Mouse (Mus musculus) forebrain, embryonic 13.5 days (tissue): ENCODE results near the gene Txndc16. TPM values are rescaled to one million over a fixed set of nuclear protein-coding genes. Genes with fewer than 3 reads are reported as not detected.

Source experiments
- ATAC-seq: fragments of 200-750 bp; cut with Nextera tagmentation; 2 replicates; pipeline ENCODE4 v1.8.0; 2017
- H3K27ac ChIP-seq: fragments of 300-500 bp; sonication (generic); 2 replicates; pipeline ENCODE4 v1.5.1; 2015; ENCODE audit warnings: inconsistent platforms, mild to moderate bottlenecking, moderate library complexity
- H3K27me3 ChIP-seq: fragments of 300-500 bp; sonication (generic); 2 replicates; pipeline ENCODE4 v1.6.1; 2015; ENCODE audit warnings: mild to moderate bottlenecking, inconsistent platforms
- H3K36me3 ChIP-seq: fragments of 300-500 bp; sonication (generic); 2 replicates; pipeline ENCODE4 v1.6.1; 2015; ENCODE audit warnings: mild to moderate bottlenecking, inconsistent platforms; ENCODE audit not compliant: poor library complexity, severe bottlenecking
- H3K4me1 ChIP-seq: fragments of 300-500 bp; sonication (generic); 2 replicates; pipeline ENCODE4 v1.6.1; 2015; ENCODE audit warnings: inconsistent platforms
- H3K4me2 ChIP-seq: fragments of 300-500 bp; sonication (generic); 2 replicates; pipeline ENCODE4 v1.6.1; 2015; ENCODE audit warnings: inconsistent platforms, mild to moderate bottlenecking, moderate library complexity
- H3K4me3 ChIP-seq: fragments of 300-500 bp; sonication (generic); 2 replicates; pipeline ENCODE4 v1.5.1; 2015; ENCODE audit warnings: mild to moderate bottlenecking, inconsistent platforms
- H3K9ac ChIP-seq: fragments of 300-500 bp; sonication (generic); 2 replicates; pipeline ENCODE4 v1.6.1; 2015; ENCODE audit warnings: mild to moderate bottlenecking, inconsistent platforms
- H3K9me3 ChIP-seq: fragments of 300-500 bp; sonication (generic); replicated peaks from 2 replicates; pipeline ENCODE4 v1.6.1; 2016; ENCODE audit warnings: inconsistent platforms
- WGBS: fragments of 180-500 bp; shearing (Covaris S2); methylation state at CpG from one replicate; pipeline ENCODE4 v1.1.7; 2015; 5-methylcytosine and 5-hydroxymethylcytosine counted together
- polyA plus RNA-seq: library from polyadenylated mRNA; unstranded; fragments of >200 nt; fragmentation: Nextera tagmentation; extraction: Ambion mirVana; gene quantifications from 2 replicates; pipeline ENCODE4 v1.2.1, GENCODE M21; 2015

The Txndc16 gene
- polyA plus RNA-seq, 1 experiment from 2014 or later: 26.1 TPM

- H3K4me3 ChIP-seq: no peak overlapping the region
- no peaks in the 10 kb centered on the region for H3K9me3 ChIP-seq
- no peak for ATAC-seq
- H3K9ac ChIP-seq: no peak overlapping the region
- no peak overlapping the region for H3K27ac ChIP-seq
- H3K36me3 ChIP-seq: peaks cover 25% of the 10 kb centered on the region
- H3K4me1 ChIP-seq: no peaks in the 10 kb centered on the region
- no peak overlapping the region for H3K4me2 ChIP-seq
- H3K27me3 ChIP-seq: no peaks in the 10 kb centered on the region
These were observed 19.5 kb downstream of the Txndc16 start for GRCm38 (mm10) chr14:45200607-45201006.

- no peak overlapping the region for H3K4me2 ChIP-seq
- H3K36me3 ChIP-seq: peaks cover 12% of the 10 kb centered on the region; the same call in 1 of the 2 replicates
- no peaks in the 10 kb centered on the region; the same call in 1 of the 2 replicates for H3K9me3 ChIP-seq
- 87% methylated on average over 2 of the region's 2 CpGs for WGBS
- no peak overlapping the region for H3K4me3 ChIP-seq
- no peak for ATAC-seq
- no peak overlapping the region for H3K27ac ChIP-seq
- no peaks in the 10 kb centered on the region for H3K4me1 ChIP-seq
- H3K9ac ChIP-seq: no peak overlapping the region
- no peaks in the 10 kb centered on the region for H3K27me3 ChIP-seq
These were observed 29.1 kb downstream of the Txndc16 start for GRCm38 (mm10) chr14:45190999-45191398.

GRCm38 (mm10) chr14:45181611-45182010 is 38.5 kb downstream of the Txndc16 start:
- H3K4me2 ChIP-seq: no peak overlapping the region
- WGBS: 86% methylated on average over 4 of the region's 4 CpGs
- no peak overlapping the region for H3K9ac ChIP-seq
- H3K36me3 ChIP-seq: peaks cover 15% of the 10 kb centered on the region; the same call in 1 of the 2 replicates
- no peaks in the 10 kb centered on the region for H3K9me3 ChIP-seq
- no peaks in the 10 kb centered on the region for H3K4me1 ChIP-seq
- H3K4me3 ChIP-seq: no peak overlapping the region
- H3K27me3 ChIP-seq: no peaks in the 10 kb centered on the region
- H3K27ac ChIP-seq: no peak overlapping the region
- ATAC-seq: no peak

GRCm38 (mm10) chr14:45179606-45180005 is 40.5 kb downstream of the Txndc16 start:
- no peak overlapping the region for H3K4me2 ChIP-seq
- no peaks in the 10 kb centered on the region for H3K9me3 ChIP-seq
- no peak for ATAC-seq
- H3K4me1 ChIP-seq: no peaks in the 10 kb centered on the region
- no peaks in the 10 kb centered on the region for H3K27me3 ChIP-seq
- 89% methylated on average over 2 of the region's 2 CpGs for WGBS
- no peak overlapping the region for H3K9ac ChIP-seq
- H3K27ac ChIP-seq: no peak overlapping the region
- H3K36me3 ChIP-seq: peaks cover 15% of the 10 kb centered on the region; the same call in 1 of the 2 replicates
- no peak overlapping the region for H3K4me3 ChIP-seq

GRCm38 (mm10) chr14:45179186-45179585 is 40.9 kb downstream of the Txndc16 start:
- H3K27ac ChIP-seq: no peak overlapping the region
- no peak overlapping the region for H3K4me2 ChIP-seq
- H3K4me3 ChIP-seq: no peak overlapping the region
- H3K9ac ChIP-seq: no peak overlapping the region
- no peaks in the 10 kb centered on the region for H3K4me1 ChIP-seq
- WGBS: 65% methylated on average over 2 of the region's 2 CpGs
- no peaks in the 10 kb centered on the region for H3K27me3 ChIP-seq
- no peaks in the 10 kb centered on the region for H3K9me3 ChIP-seq
- peaks cover 15% of the 10 kb centered on the region; the same call in 1 of the 2 replicates for H3K36me3 ChIP-seq
- no peak for ATAC-seq

- no peaks in the 10 kb centered on the region for H3K36me3 ChIP-seq
- H3K4me1 ChIP-seq: no peaks in the 10 kb centered on the region
- 74% methylated on average over 14 of the region's 14 CpGs for whole genome bisulfite sequencing
- no peak overlapping the region for H3K27ac ChIP-seq
- no peak overlapping the region for H3K4me2 ChIP-seq
- no peak overlapping the region for H3K9ac ChIP-seq
- no peak for ATAC-seq
- no peaks in the 10 kb centered on the region for H3K27me3 ChIP-seq
- no peak overlapping the region for H3K4me3 ChIP-seq
- H3K9me3 ChIP-seq: no peaks in the 10 kb centered on the region
These were observed 45.0 kb downstream of the Txndc16 start for GRCm38 (mm10) chr14:45175012-45175740.

GRCm38 (mm10) chr14:45172260-45172659 is 47.9 kb downstream of the Txndc16 start:
- Histone ChIP-seq H3K4me1 (no peaks in the 10 kb centered on the region), H3K27me3 (no peaks in the 10 kb centered on the region), H3K9me3 (no peaks in the 10 kb centered on the region), H3K9ac (no peak overlapping the region), H3K4me2 (no peak overlapping the region), H3K36me3 (no peaks in the 10 kb centered on the region), H3K27ac (no peak overlapping the region), H3K4me3 (no peak overlapping the region)
- 97% methylated on average over 5 of the region's 5 CpGs for WGBS
- ATAC-seq: no peak

- Histone ChIP-seq H3K4me1 (no peaks in the 10 kb centered on the region), H3K27me3 (no peaks in the 10 kb centered on the region), H3K27ac (no peak overlapping the region), H3K4me3 (no peak overlapping the region), H3K9ac (no peak overlapping the region), H3K36me3 (peaks cover 6% of the 10 kb centered on the region; the same call in 1 of the 2 replicates), H3K4me2 (no peak overlapping the region), H3K9me3 (no peaks in the 10 kb centered on the region)
- WGBS: 87% methylated on average over 8 of the region's 8 CpGs
- no peak for ATAC-seq
These were observed 52.8 kb downstream of the Txndc16 start for GRCm38 (mm10) chr14:45167366-45167765.

GRCm38 (mm10) chr14:45155511-45156173 is 64.5 kb downstream of the Txndc16 start:
- H3K9ac ChIP-seq: no peak overlapping the region
- no peaks in the 10 kb centered on the region for H3K4me1 ChIP-seq
- ATAC-seq: no peak
- H3K9me3 ChIP-seq: no peaks in the 10 kb centered on the region
- no peaks in the 10 kb centered on the region for H3K36me3 ChIP-seq
- no peak overlapping the region for H3K27ac ChIP-seq
- H3K27me3 ChIP-seq: no peaks in the 10 kb centered on the region
- no peak overlapping the region for H3K4me2 ChIP-seq
- no peak overlapping the region for H3K4me3 ChIP-seq
- 90% methylated on average over 4 of the region's 4 CpGs for WGBS

GRCm38 (mm10) chr14:45153258-45153657 is 66.9 kb downstream of the Txndc16 start:
- Histone ChIP-seq H3K9me3 (no peaks in the 10 kb centered on the region), H3K4me2 (no peak overlapping the region), H3K36me3 (no peaks in the 10 kb centered on the region), H3K4me1 (no peaks in the 10 kb centered on the region), H3K4me3 (no peak overlapping the region), H3K27ac (no peak overlapping the region), H3K27me3 (no peaks in the 10 kb centered on the region), H3K9ac (no peak overlapping the region)
- no peak for ATAC-seq
- WGBS: 85% methylated on average over 2 of the region's 2 CpGs

- Histone ChIP-seq H3K4me2 (no peak overlapping the region), H3K4me3 (no peak overlapping the region), H3K27me3 (no peaks in the 10 kb centered on the region), H3K36me3 (0 out of 2 replicates have a peak, but pooled peaks cover 2% of the 10 kb centered on the region), H3K27ac (no peak overlapping the region), H3K9ac (no peak overlapping the region), H3K4me1 (no peaks in the 10 kb centered on the region), H3K9me3 (no peaks in the 10 kb centered on the region)
- ATAC-seq: peak; percentile 46; the same call in 1 of the 2 replicates
- 62% methylated on average over 4 of the region's 4 CpGs for WGBS
These were observed 77.6 kb downstream of the Txndc16 start for GRCm38 (mm10) chr14:45142511-45142910.

- Histone ChIP-seq H3K36me3 (peaks cover 7% of the 10 kb centered on the region), H3K9ac (no peak overlapping the region), H3K4me2 (no peak overlapping the region), H3K27ac (no peak overlapping the region), H3K4me1 (peaks cover 6% of the 10 kb centered on the region; the same call in 1 of the 2 replicates), H3K9me3 (no peaks in the 10 kb centered on the region), H3K27me3 (no peaks in the 10 kb centered on the region), H3K4me3 (no peak overlapping the region)
- peak; percentile 56 for ATAC-seq
- 70% methylated on average over 17 of the region's 17 CpGs for WGBS
These were observed 79.6 kb downstream of the Txndc16 start for GRCm38 (mm10) chr14:45140344-45141080.
